Mouse (Mus musculus) forebrain, embryonic 14.5 days (tissue): ENCODE measurements around the gene Olig3. TPM values are rescaled to one million over a fixed set of nuclear protein-coding genes. Genes with fewer than 3 reads are reported as not detected.

ENCODE experiments used
- ATAC-seq: fragments of 200-750 bp; cut with Nextera tagmentation; 2 replicates; pipeline ENCODE4 v1.8.0; 2017; ENCODE audit warnings: mild to moderate bottlenecking, moderate library complexity
- DNase-seq: peaks from one replicate; pipeline ENCODE4 v3.0.0-alpha.2; 2015; ENCODE audit warnings: low spot score
- H3K27ac ChIP-seq: fragments of 300-500 bp; sonication (generic); 2 replicates; pipeline ENCODE4 v1.5.1; 2014; ENCODE audit warnings: low read depth, mild to moderate bottlenecking, control low read depth, low read length, moderate library complexity
- H3K27me3 ChIP-seq: fragments of 300-500 bp; sonication (generic); replicated peaks from 2 replicates; pipeline ENCODE4 v1.6.1; 2014; ENCODE audit warnings: low read length, control low read depth, mixed read lengths; ENCODE audit not compliant: control insufficient read depth, insufficient read depth
- H3K36me3 ChIP-seq: fragments of 300-500 bp; sonication (generic); 2 replicates; pipeline ENCODE4 v1.6.1; 2014; ENCODE audit warnings: low read length, control low read depth; ENCODE audit not compliant: control insufficient read depth, insufficient read depth
- H3K4me1 ChIP-seq: fragments of 300-500 bp; sonication (generic); 2 replicates; pipeline ENCODE4 v1.6.1; 2014; ENCODE audit warnings: antibody characterized with exemption, low read length, control low read depth; ENCODE audit not compliant: control insufficient read depth, insufficient read depth
- H3K4me2 ChIP-seq: fragments of 300-500 bp; sonication (generic); 2 replicates; pipeline ENCODE4 v1.6.1; 2014; ENCODE audit warnings: mild to moderate bottlenecking, control low read depth, low read length
- H3K4me3 ChIP-seq: fragments of 300-500 bp; sonication (generic); 2 replicates; pipeline ENCODE4 v1.5.1; 2014; ENCODE audit warnings: low read depth, low read length, control low read depth
- H3K9ac ChIP-seq: fragments of 300-500 bp; sonication (generic); 2 replicates; pipeline ENCODE4 v1.6.1; 2014; ENCODE audit warnings: mild to moderate bottlenecking, low read length, control low read depth, moderate library complexity
- H3K9me3 ChIP-seq: fragments of 300-500 bp; sonication (generic); replicated peaks from 2 replicates; pipeline ENCODE4 v1.6.1; 2016; ENCODE audit warnings: low read length, control low read depth, mixed read lengths; ENCODE audit not compliant: control insufficient read depth
- WGBS: fragments of 180-500 bp; shearing (Covaris S2); extraction: QIAGEN DNeasy Blood & Tissue Kit; methylation state at CpG from one replicate; pipeline ENCODE4 v1.1.7; 2014; 5-methylcytosine and 5-hydroxymethylcytosine counted together
- polyA plus RNA-seq: library from polyadenylated mRNA; unstranded; fragments of >200 nt; fragmentation: Nextera tagmentation; extraction: Ambion mirVana; gene quantifications from 2 replicates; pipeline ENCODE4 v1.2.1, GENCODE M21; 2014

Gene Olig3
- polyA plus RNA-seq, 1 experiment from 2014 or later, result 1.8 TPM

DNA sequence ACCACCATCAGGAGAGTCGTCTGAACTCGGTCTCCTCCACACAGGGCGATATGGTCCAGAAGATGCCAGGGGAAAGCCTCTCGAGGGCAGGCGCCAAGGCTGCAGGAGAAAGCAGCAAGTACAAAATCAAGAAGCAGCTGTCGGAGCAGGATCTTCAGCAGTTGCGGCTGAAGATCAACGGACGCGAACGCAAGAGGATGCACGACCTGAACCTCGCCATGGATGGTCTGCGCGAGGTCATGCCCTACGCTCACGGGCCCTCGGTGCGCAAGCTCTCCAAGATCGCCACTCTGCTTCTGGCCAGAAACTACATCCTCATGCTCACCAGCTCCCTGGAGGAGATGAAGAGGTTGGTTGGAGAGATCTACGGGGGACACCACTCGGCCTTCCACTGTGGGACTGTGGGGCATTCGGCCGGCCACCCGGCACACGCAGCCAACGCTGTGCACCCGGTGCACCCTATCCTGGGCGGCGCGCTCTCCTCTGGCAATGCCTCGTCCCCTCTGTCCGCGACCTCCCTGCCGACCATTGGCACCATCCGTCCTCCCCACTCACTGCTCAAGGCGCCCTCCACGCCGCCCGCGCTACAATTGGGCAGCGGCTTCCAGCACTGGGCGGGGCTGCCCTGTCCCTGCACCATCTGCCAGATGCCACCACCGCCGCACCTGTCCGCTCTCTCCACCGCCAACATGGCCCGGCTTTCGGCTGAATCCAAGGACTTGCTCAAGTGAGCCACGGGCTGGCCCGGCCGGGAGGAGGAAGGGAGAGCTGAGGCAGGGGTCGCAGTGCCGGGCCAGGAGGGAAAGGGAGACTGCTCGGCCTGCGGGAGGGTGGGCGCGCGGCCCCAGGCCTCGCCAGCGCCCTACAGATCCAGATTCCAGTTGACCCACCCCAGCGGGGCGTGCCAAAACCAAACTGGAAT, 648 bp downstream of the Olig3 start:
- H3K9me3 ChIP-seq, result no peaks in the 10 kb centered on the region
- no peaks in the 10 kb centered on the region for H3K36me3 ChIP-seq
- peak; percentile 42 for ATAC-seq
- H3K27ac ChIP-seq, result no peak overlapping the region
- H3K4me3 ChIP-seq, result peak overlapping the region; percentile 26
- peak overlapping the region; percentile 37 for H3K4me2 ChIP-seq
- peaks cover 88% of the 10 kb centered on the region for H3K27me3 ChIP-seq
- H3K4me1 ChIP-seq, result peaks cover 5% of the 10 kb centered on the region; the same call in 1 of the 2 replicates
- no peak for DNase-seq
- whole genome bisulfite sequencing, result under 1% methylated on average over 62 of the region's 63 CpGs
- peak overlapping the region; percentile 40; the same call in 1 of the 2 replicates for H3K9ac ChIP-seq

DNA sequence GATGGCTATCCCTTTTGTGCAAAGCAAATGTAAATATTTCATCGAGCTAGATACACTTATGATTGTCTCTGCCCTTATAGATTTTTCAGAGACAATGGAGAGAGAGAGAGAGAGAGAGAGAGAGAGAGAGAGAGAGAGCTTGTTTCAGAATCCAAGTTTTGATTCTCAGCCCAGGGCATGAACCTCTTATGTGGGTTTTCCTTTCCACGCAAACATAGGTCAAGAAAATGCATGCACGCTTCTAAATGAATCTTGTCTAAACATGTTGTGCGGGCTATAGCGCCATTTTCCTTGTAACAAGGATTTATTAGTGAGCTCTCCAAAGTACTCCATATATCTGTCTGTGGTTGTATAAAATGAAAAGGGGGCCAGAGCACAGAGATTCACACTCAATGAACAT, 1.5 kb downstream of the Olig3 start:
- Histone ChIP-seq H3K36me3 (no peaks in the 10 kb centered on the region), H3K9me3 (no peaks in the 10 kb centered on the region), H3K27me3 (peaks cover 86% of the 10 kb centered on the region), H3K27ac (no peak overlapping the region), H3K4me3 (peak overlapping the region; percentile 26; the same call in 1 of the 2 replicates), H3K4me1 (peaks cover 7% of the 10 kb centered on the region; the same call in 1 of the 2 replicates), H3K4me2 (no peak overlapping the region), H3K9ac (no peak overlapping the region)
- ATAC-seq (no peak), DNase-seq (no peak)
- 16% methylated on average over 5 of the region's 5 CpGs for WGBS

DNA sequence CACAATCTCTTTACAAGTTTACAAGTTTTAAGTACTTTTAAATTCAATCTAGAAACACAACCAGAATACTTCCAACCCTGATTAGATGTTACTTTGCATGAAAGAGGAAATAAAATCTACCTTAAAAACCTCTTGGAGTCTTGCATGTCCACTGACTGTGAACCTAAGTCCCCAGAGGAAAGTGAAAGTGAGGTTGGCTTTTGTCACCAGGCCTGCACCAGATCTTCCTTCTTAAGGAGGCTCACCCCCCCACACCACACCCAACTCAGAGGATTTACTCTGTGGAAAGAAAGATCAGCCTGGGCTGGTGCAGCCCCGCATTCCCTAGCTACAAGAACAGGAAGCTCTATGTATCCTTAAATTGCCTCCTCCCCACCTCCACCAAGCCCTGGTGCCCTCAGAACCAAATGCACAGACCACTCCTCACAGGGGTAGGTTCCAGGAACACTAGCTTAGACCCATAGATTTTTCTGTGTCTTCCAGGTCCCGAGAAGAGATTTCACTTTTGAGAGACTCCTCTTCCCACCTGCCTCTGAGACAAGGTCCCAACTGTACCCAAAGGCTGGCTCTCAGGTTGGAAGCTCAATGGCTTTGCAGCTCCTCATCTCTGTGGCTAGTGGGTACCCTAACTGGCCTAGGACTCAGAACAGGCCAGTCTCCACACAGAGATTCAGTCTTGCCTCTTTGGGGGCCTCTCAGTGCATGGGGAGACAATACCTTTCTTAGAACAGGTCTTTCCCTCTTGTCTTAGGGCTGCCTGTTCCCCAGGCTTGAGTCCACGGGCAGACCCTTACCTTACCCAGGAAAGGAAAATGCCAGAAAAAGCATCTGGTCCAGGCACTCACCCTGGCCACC, 4.3 kb downstream of the Olig3 start:
- peaks cover 83% of the 10 kb centered on the region for H3K27me3 ChIP-seq
- H3K4me2 ChIP-seq, result no peak overlapping the region
- H3K9ac ChIP-seq, result no peak overlapping the region
- H3K4me1 ChIP-seq, result peaks cover 9% of the 10 kb centered on the region; the same call in 1 of the 2 replicates
- no peaks in the 10 kb centered on the region for H3K9me3 ChIP-seq
- no peaks in the 10 kb centered on the region for H3K36me3 ChIP-seq
- no peak for DNase-seq
- no peak for ATAC-seq
- no peak overlapping the region for H3K27ac ChIP-seq
- WGBS, result 6% methylated on average over 3 of the region's 3 CpGs
- no peak overlapping the region for H3K4me3 ChIP-seq

DNA sequence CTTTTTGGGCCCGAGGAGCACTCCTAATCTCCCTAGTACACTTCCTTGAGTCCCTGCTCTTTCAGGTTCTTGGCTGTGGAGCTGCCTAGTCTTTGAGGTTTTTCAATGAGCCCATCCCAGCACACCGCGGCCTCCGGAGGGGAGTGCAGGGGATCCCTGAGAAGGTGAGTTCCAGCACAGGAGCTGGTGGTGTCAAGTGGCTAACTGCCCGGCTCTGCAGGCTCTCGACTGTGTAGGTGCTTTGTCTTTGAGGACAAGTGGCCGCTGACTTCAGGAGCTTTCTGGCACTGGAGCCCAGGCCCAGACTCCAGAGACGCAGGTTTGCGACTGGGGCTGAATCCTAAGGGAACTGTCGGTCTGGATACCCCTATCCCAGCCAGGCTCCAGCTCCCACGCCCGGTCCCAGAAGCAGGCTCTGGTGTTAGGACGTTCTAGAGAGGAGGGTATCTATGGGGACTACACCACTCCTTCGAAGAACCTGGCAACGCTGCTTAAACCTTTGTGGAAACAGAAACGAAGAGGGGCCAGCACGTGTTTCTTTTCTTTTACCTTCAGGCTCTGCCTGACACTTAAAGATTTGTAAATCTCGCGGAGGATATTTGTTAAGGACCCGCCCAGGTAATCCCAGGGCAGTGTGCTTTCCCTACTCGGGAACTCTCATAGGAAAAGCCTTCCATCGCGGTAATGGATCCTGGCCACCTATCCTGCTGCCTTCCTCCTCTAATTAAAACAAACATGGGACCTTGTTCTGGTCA, 5.4 kb downstream of the Olig3 start:
- WGBS, result 2% methylated on average over 23 of the region's 23 CpGs
- peak overlapping the region; percentile 14; the same call in 1 of the 2 replicates for H3K4me2 ChIP-seq
- ATAC-seq (no peak), DNase-seq (no peak)
- no peaks in the 10 kb centered on the region for H3K9me3 ChIP-seq
- no peaks in the 10 kb centered on the region for H3K36me3 ChIP-seq
- peaks cover 86% of the 10 kb centered on the region for H3K27me3 ChIP-seq
- no peak overlapping the region for H3K4me3 ChIP-seq
- no peak overlapping the region for H3K9ac ChIP-seq
- H3K4me1 ChIP-seq, result peaks cover 9% of the 10 kb centered on the region; the same call in 1 of the 2 replicates
- H3K27ac ChIP-seq, result no peak overlapping the region

DNA sequence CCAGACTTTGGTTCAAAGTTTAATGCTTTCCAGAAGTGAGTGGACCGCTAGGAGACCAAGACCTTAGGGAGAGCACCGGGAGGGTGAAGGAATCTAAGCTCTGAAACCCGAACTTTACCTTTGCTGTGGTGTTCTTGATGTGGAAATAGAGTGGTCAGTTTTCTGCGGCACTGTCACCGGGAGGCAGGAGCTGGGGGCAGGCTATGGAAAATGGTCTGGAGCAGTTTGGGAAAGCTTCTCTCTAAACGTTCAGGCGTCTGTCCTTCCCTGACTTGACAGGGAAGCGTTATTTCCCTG, 5.9 kb downstream of the Olig3 start:
- H3K4me2 ChIP-seq, result peak overlapping the region; percentile 34; the same call in 1 of the 2 replicates
- no peak overlapping the region for H3K9ac ChIP-seq
- peaks cover 6% of the 10 kb centered on the region; the same call in 1 of the 2 replicates for H3K4me1 ChIP-seq
- H3K27me3 ChIP-seq, result peaks cover 81% of the 10 kb centered on the region
- no peak for ATAC-seq
- no peaks in the 10 kb centered on the region for H3K36me3 ChIP-seq
- no peak overlapping the region for H3K27ac ChIP-seq
- H3K4me3 ChIP-seq, result no peak overlapping the region
- no peak for DNase-seq
- H3K9me3 ChIP-seq, result no peaks in the 10 kb centered on the region
- WGBS, result under 1% methylated on average over 8 of the region's 8 CpGs

DNA sequence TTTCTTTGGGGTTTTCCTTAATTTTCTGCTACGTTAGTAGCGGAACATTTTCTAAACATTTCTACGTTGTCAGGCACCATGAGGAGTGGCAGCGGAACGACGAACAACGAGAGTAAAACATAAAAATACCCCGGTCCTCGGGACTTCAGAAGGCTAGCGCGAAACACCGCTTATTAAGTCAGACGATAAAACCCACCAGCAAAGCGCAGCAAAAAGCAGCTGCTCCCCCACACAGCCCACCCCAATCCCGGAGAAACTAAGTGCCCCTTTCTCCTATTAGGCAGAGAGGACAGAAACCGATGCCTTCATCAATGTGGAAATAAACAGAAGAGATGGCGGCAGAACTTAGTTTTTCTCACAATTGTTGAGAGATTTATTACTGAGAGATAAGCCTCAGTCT, 6.5 kb downstream of the Olig3 start:
- peak overlapping the region; percentile 34 for H3K4me2 ChIP-seq
- H3K4me1 ChIP-seq, result peaks cover 4% of the 10 kb centered on the region; the same call in 1 of the 2 replicates
- H3K27me3 ChIP-seq, result peaks cover 77% of the 10 kb centered on the region
- no peaks in the 10 kb centered on the region for H3K36me3 ChIP-seq
- 1% methylated on average over 17 of the region's 17 CpGs for WGBS
- H3K9me3 ChIP-seq, result no peaks in the 10 kb centered on the region
- no peak overlapping the region for H3K9ac ChIP-seq
- no peak overlapping the region for H3K27ac ChIP-seq
- no peak for ATAC-seq
- peak overlapping the region; percentile 10; the same call in 1 of the 2 replicates for H3K4me3 ChIP-seq
- DNase-seq, result no peak

DNA sequence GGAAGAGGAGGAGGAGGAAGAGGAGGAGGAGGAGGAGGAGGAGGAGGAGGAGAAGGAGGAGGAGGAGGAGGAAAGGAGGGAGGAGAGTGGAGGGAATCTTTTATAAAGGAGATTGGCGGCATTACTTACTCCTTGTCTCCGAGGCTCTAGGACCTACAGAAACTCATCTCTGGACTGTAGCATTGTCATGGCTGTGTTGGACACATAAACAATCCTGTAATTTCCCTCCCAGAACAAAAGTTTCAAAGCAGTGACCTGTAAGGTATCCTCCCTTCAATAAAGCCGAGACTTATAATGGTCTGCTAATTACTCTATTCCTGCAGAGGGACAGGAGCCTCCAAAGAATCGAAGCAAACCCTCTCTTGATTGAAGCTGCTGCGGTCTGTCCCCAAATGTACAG, 7.0 kb downstream of the Olig3 start:
- ATAC-seq, result no peak
- Histone ChIP-seq H3K36me3 (no peaks in the 10 kb centered on the region), H3K9ac (no peak overlapping the region), H3K4me1 (peaks cover 4% of the 10 kb centered on the region; the same call in 1 of the 2 replicates), H3K9me3 (no peaks in the 10 kb centered on the region), H3K27me3 (peaks cover 72% of the 10 kb centered on the region), H3K27ac (no peak overlapping the region), H3K4me3 (no peak overlapping the region), H3K4me2 (no peak overlapping the region)
- no peak for DNase-seq
- 1% methylated on average over 5 of the region's 5 CpGs for WGBS

DNA sequence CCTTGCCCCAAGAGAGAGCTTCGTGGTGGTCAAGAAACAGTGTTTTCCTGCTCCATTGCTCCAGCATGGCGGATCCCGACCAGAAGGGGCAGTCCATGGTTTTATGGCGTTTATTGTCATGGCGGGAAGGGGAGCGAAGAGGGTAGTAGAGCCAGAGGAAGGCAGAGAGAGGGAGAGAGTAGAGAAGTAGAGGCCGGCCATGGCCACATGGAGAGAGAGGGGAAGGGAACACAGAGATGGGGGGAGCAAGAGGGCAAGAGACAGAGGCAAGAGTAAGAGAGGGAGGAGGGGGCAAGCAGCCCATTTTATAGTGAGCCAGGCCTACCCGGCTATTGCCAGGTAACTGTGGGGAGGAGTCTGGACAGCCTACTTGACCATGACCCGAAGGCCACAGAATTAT, 12.8 kb downstream of the Olig3 start:
- H3K9ac ChIP-seq, result no peak overlapping the region
- 92% methylated on average over 9 of the region's 9 CpGs for WGBS
- H3K4me3 ChIP-seq, result no peak overlapping the region
- H3K36me3 ChIP-seq, result no peaks in the 10 kb centered on the region
- peaks cover 16% of the 10 kb centered on the region for H3K4me1 ChIP-seq
- H3K27ac ChIP-seq, result no peak overlapping the region
- DNase-seq (no peak), ATAC-seq (no peak)
- H3K4me2 ChIP-seq, result no peak overlapping the region
- no peaks in the 10 kb centered on the region for H3K9me3 ChIP-seq
- H3K27me3 ChIP-seq, result peaks cover 27% of the 10 kb centered on the region
